Mouse (Mus musculus) embryo, embryonic 11 days (tissue): ENCODE results near the gene Cstf2t.

Experiments
- DNase-seq: peaks from one replicate; pipeline ENCODE4 v3.0.0-alpha.2; 2015

Gene Cstf2t

GRCm38 (mm10) chr19:31082662-31083429 is at the start of gene Cstf2t:
Gene Cstf2t (plus strand): TSS chr19:31082837.
- DNase-seq = peak; percentile 99

- no peak for DNase-seq
Observed at GRCm38 (mm10) chr19:31038951-31039350, 43.7 kb upstream of the Cstf2t start.

- no peak for DNase-seq
Observed at GRCm38 (mm10) chr19:31040948-31041847, 41.4 kb upstream of the Cstf2t start.

GRCm38 (mm10) chr19:31046601-31047000 is 36.0 kb upstream of the Cstf2t start:
- no peak for DNase-seq

- DNase-seq = no peak
Observed at GRCm38 (mm10) chr19:31064740-31065139, 17.9 kb upstream of the Cstf2t start.

GRCm38 (mm10) chr19:31065206-31065781 is 17.3 kb upstream of the Cstf2t start:
- DNase-seq = no peak

GRCm38 (mm10) chr19:31073959-31074716 is 8.5 kb upstream of the Cstf2t start:
- DNase-seq = peak; percentile 36

- DNase-seq = peak; percentile 9
Observed at GRCm38 (mm10) chr19:31074717-31075063, 7.9 kb upstream of the Cstf2t start.

- DNase-seq = no peak
Observed at GRCm38 (mm10) chr19:31076106-31076505, 6.5 kb upstream of the Cstf2t start.

- DNase-seq = no peak
Observed at GRCm38 (mm10) chr19:31078241-31078640, 4.4 kb upstream of the Cstf2t start.

GRCm38 (mm10) chr19:31082226-31082625 is 411 bp upstream of the Cstf2t start:
- DNase-seq = no peak

GRCm38 (mm10) chr19:31083761-31084160 is 1.1 kb downstream of the Cstf2t start:
- no peak for DNase-seq

- no peak for DNase-seq
Observed at GRCm38 (mm10) chr19:31097857-31098256, 15.2 kb downstream of the Cstf2t start.

- DNase-seq = no peak
Observed at GRCm38 (mm10) chr19:31099369-31099768, 16.7 kb downstream of the Cstf2t start.

GRCm38 (mm10) chr19:31104764-31105163 is 22.1 kb downstream of the Cstf2t start:
- DNase-seq = no peak

GRCm38 (mm10) chr19:31106036-31106435 is 23.4 kb downstream of the Cstf2t start:
- no peak for DNase-seq

GRCm38 (mm10) chr19:31106835-31107554 is 24.4 kb downstream of the Cstf2t start:
- DNase-seq = peak; percentile 45

- peak; percentile 32 for DNase-seq
Observed at GRCm38 (mm10) chr19:31114690-31115089, 32.1 kb downstream of the Cstf2t start.

GRCm38 (mm10) chr19:31124628-31125027 is 42.0 kb downstream of the Cstf2t start:
- no peak for DNase-seq

- no peak for DNase-seq
Observed at GRCm38 (mm10) chr19:31132614-31133013, 50.0 kb downstream of the Cstf2t start.

- DNase-seq = peak; percentile 17
Observed at GRCm38 (mm10) chr19:31136316-31136715, 53.7 kb downstream of the Cstf2t start.
